Comparison of ENCODE assay signal across 18 mouse cellular contexts in genomic region chr12:87410999-87411398, GRCm38 (mm10). TPM values are rescaled to one million over a fixed set of nuclear protein-coding genes. Genes with fewer than 3 reads are reported as not detected.
DNase-seq lines count a peak whose midpoint lies in the region; ATAC-seq and TF ChIP-seq lines count a peak whose summit lies in the region.
"Had no signal": no experiment of that assay in that cellular context is flagged by ENCODE, and none has a peak within 500 bp of the region (broad histone marks: within the 10 kb centered on the region; RNA-seq: fewer than 3 reads in every experiment).

No protein-coding gene starts in this region.

- 15% methylated on average over 7 of the region's 7 CpGs for WGBS in heart, embryonic 13.5 days
- WGBS in lung, embryonic 15.5 days = 32% methylated on average over 7 of the region's 7 CpGs

- H3K4me2 ChIP-seq in heart, embryonic 13.5 days = peak overlapping the region; percentile 46
- no peak overlapping the region for H3K4me2 ChIP-seq in lung, embryonic 15.5 days
- H3K4me2 ChIP-seq: liver, embryonic 13.5 days; midbrain, embryonic 11.5 days had no signal

- H3K36me3 ChIP-seq in heart, embryonic 13.5 days = no peaks in the 10 kb centered on the region
- H3K36me3 ChIP-seq in lung, embryonic 15.5 days = no peaks in the 10 kb centered on the region
- no peaks in the 10 kb centered on the region for H3K36me3 ChIP-seq in G1E (replicated peaks)
- H3K36me3 ChIP-seq: liver, embryonic 13.5 days had no signal

- 0 out of 2 replicates have a peak overlapping the region, but pooled peaks have one; percentile 2 for H3K4me3 ChIP-seq in heart, embryonic 13.5 days
- no peak overlapping the region for H3K4me3 ChIP-seq in lung, embryonic 15.5 days
- H3K4me3 ChIP-seq in G1E (ENCODE audit: low read depth, low read length) = peak overlapping the region; percentile 31; the same call in 1 of the 2 replicates
- H3K4me3 ChIP-seq: erythroblast, embryonic 14.5 days; layer of hippocampus, adult 2 months; liver, embryonic 13.5 days had no signal

- H3K27ac ChIP-seq in heart, embryonic 13.5 days (replicated peaks) = peak overlapping the region; percentile 53
- H3K27ac ChIP-seq in lung, embryonic 15.5 days = no peak overlapping the region
- H3K27ac ChIP-seq: layer of hippocampus, adult 2 months; liver, embryonic 13.5 days had no signal

- DNase-seq in heart, postnatal 36 days = no peak
- DNase-seq in lung, postnatal 14 days = no peak
- DNase-seq in G1E (ENCODE audit: low spot score) = peak; percentile 32
- no peak for DNase-seq in layer of hippocampus, adult 9-11 months
- no peak for DNase-seq in urinary bladder, postnatal 10 days (ENCODE audit: low spot score)
- DNase-seq: adrenal gland, adult 2 months; cerebellum, adult 8-10 months; embryo, embryonic 11 days; gastrocnemius, postnatal 36 days; liver, embryonic 13.5 days; right cerebral cortex, adult 18-20 months had no signal

- no peak for ATAC-seq in heart, embryonic 13.5 days (ENCODE audit: extremely low read depth, insufficient number of reproducible peaks, low FRiP score, low TSS enrichment)
- ATAC-seq in lung, embryonic 15.5 days (ENCODE audit: borderline replicate concordance, extremely low read depth, low FRiP score, low TSS enrichment) = 0 out of 2 replicates have a peak, but pooled peaks have one; percentile 25
- ATAC-seq in G1E (ENCODE audit: extremely low read depth, insufficient number of reproducible peaks, low FRiP score, poor library complexity, severe bottlenecking) = no peak
- 0 out of 2 replicates have a peak, but pooled peaks have one; percentile 9 for ATAC-seq in megakaryocyte progenitor cell, adult 5-6 weeks (replicated peaks; ENCODE audit: poor library complexity)
- ATAC-seq: hindbrain, embryonic 16.5 days had no signal

- peak overlapping the region; percentile 54; the same call in 1 of the 2 replicates for H3K9ac ChIP-seq in heart, embryonic 13.5 days
- no peak overlapping the region for H3K9ac ChIP-seq in lung, embryonic 15.5 days
- H3K9ac ChIP-seq: liver, embryonic 13.5 days had no signal

- no peaks in the 10 kb centered on the region for H3K27me3 ChIP-seq in heart, embryonic 13.5 days (replicated peaks)
- H3K27me3 ChIP-seq in lung, embryonic 15.5 days = no peaks in the 10 kb centered on the region
- peaks cover 22% of the 10 kb centered on the region for H3K27me3 ChIP-seq in G1E (ENCODE audit: insufficient read depth, low read length)
- H3K27me3 ChIP-seq: liver, embryonic 13.5 days had no signal

- H3K9me3 ChIP-seq in heart, embryonic 13.5 days = no peaks in the 10 kb centered on the region
- no peaks in the 10 kb centered on the region for H3K9me3 ChIP-seq in lung, embryonic 15.5 days
- no peaks in the 10 kb centered on the region for H3K9me3 ChIP-seq in G1E (replicated peaks)
- H3K9me3 ChIP-seq: liver, embryonic 13.5 days had no signal

- no peak for TF ChIP-seq CTCF in G1E (IDR thresholded peaks at IDR 0.05; ENCODE audit: low read depth, low read length)

- peaks cover 31% of the 10 kb centered on the region for H3K4me1 ChIP-seq in heart, embryonic 13.5 days
- peaks cover 10% of the 10 kb centered on the region; the same call in 1 of the 2 replicates for H3K4me1 ChIP-seq in lung, embryonic 15.5 days
- H3K4me1 ChIP-seq in G1E (ENCODE audit: insufficient read depth, low read depth, low read length) = peaks cover 71% of the 10 kb centered on the region

- intact Hi-C loops in heart, postnatal 36 days (cut with DNase I) = loop anchor here (5.0 kb wide), 1 partner anchor 59 kb away; no protein-coding TSS in a partner anchor

RNA-seq across cellular contexts. Expression of gene Sptlc2, which starts 22.8 kb away (rescaled TPM):
- polyA plus RNA-seq in heart, embryonic 13.5 days (2015; fragmentation: Nextera tagmentation; extraction: Ambion mirVana) = 63.9 and 64.2 TPM in 2 replicates
- 10 to 100 TPM; 27.2 to 28.8 TPM for total RNA-seq in heart, postnatal 36 days (2021)
- polyA plus RNA-seq in lung, embryonic 15.5 days (2015; fragmentation: Nextera tagmentation; extraction: Ambion mirVana) = 95.8 and 105 TPM in 2 replicates
- total RNA-seq in G1E (2014; fragmentation: Nextera tagmentation) (111 and 123 TPM in 2 replicates), G1E (2017) (197 and 212 TPM in 2 replicates)
- polyA plus RNA-seq in G1E (2012) = 50.5 and 52.7 TPM in 2 replicates
- total RNA-seq in megakaryocyte progenitor cell, adult 5-6 weeks (2015) = 199 and 210 TPM in 2 replicates
- 128 and 138 TPM in 2 replicates for total RNA-seq in megakaryocyte progenitor cell, adult 5-6 weeks (2017)

RNA-seq across cellular contexts. Expression of gene Slirp, which starts 32.7 kb away (rescaled TPM):
- 269 and 303 TPM in 2 replicates for polyA plus RNA-seq in heart, embryonic 13.5 days (2015; fragmentation: Nextera tagmentation; extraction: Ambion mirVana)
- 100 to 1,000 TPM; 161 to 175 TPM for total RNA-seq in heart, postnatal 36 days (2021)
- 285 and 321 TPM in 2 replicates for polyA plus RNA-seq in lung, embryonic 15.5 days (2015; fragmentation: Nextera tagmentation; extraction: Ambion mirVana)
- total RNA-seq in G1E (2014; fragmentation: Nextera tagmentation) (62.5 and 68.0 TPM in 2 replicates), G1E (2017) (149 and 153 TPM in 2 replicates)
- 4.6 and 7.3 TPM in 2 replicates for polyA plus RNA-seq in G1E (2012)
- total RNA-seq in megakaryocyte progenitor cell, adult 5-6 weeks (2015) = 111 and 120 TPM in 2 replicates
- total RNA-seq in megakaryocyte progenitor cell, adult 5-6 weeks (2017) = 49.4 and 79.7 TPM in 2 replicates
- polyA plus RNA-seq: erythroblast, embryonic 14.5 days had no signal

RNA-seq across cellular contexts. Expression of gene Alkbh1, which starts 32.8 kb away (rescaled TPM):
- polyA plus RNA-seq in heart, embryonic 13.5 days (2015; fragmentation: Nextera tagmentation; extraction: Ambion mirVana) = 34.2 and 37.2 TPM in 2 replicates
- total RNA-seq in heart, postnatal 36 days (2021) = 10 to 100 TPM in 1 of 2 experiments, 1 to 10 TPM in 1; 9.8 to 11.3 TPM
- 47.5 and 48.0 TPM in 2 replicates for polyA plus RNA-seq in lung, embryonic 15.5 days (2015; fragmentation: Nextera tagmentation; extraction: Ambion mirVana)
- total RNA-seq in G1E (2014; fragmentation: Nextera tagmentation) (163 and 180 TPM in 2 replicates), G1E (2017) (104 and 106 TPM in 2 replicates)
- polyA plus RNA-seq in G1E (2012) = 36.6 and 41.3 TPM in 2 replicates
- total RNA-seq in megakaryocyte progenitor cell, adult 5-6 weeks (2015) = 39.7 and 47.1 TPM in 2 replicates
- 57.2 and 82.5 TPM in 2 replicates for total RNA-seq in megakaryocyte progenitor cell, adult 5-6 weeks (2017)

Comparison
In these comparisons a context has a peak if more than half of its experiments do, and no peak if none do; other contexts are left out.
1. ATAC-seq: peak in lung, embryonic 15.5 days (single experiment) and megakaryocyte progenitor cell, adult 5-6 weeks (single experiment); none in heart, embryonic 13.5 days (single experiment) and G1E (single experiment).